Mouse (Mus musculus) MEL (cell line): Measurements from ENCODE around the gene Zfp366.

Experiments
- KAT2A ChIP-seq: conservative IDR thresholded peaks from 2 replicates; pipeline ENCODE4 v1.6.1; 2012; ENCODE audit warnings: low read depth, low read length, improper control_type of control experiment, inconsistent platforms
- MAX ChIP-seq: IDR thresholded peaks from 2 replicates; pipeline ENCODE4 v1.6.1; 2011; ENCODE audit warnings: low read length, improper control_type of control experiment
- NELFE ChIP-seq: IDR thresholded peaks from 2 replicates; pipeline ENCODE4 v1.6.1; 2011; ENCODE audit warnings: low read depth, low read length, improper control_type of control experiment
- POLR2A ChIP-seq, 2 experiments: IDR thresholded peaks; 2 replicates each; pipeline ENCODE4 v1.6.1; 2011 to 2012; ENCODE audit warnings: low read length in 2 of 2, mild to moderate bottlenecking in 2 of 2, control low read depth in 1 of 2, improper control_type of control experiment in 1 of 2, low read depth in 1 of 2, moderate library complexity in 1 of 2; ENCODE audit not compliant: control insufficient read depth in 1 of 2, insufficient read depth in 1 of 2, poor library complexity in 1 of 2

DNA sequence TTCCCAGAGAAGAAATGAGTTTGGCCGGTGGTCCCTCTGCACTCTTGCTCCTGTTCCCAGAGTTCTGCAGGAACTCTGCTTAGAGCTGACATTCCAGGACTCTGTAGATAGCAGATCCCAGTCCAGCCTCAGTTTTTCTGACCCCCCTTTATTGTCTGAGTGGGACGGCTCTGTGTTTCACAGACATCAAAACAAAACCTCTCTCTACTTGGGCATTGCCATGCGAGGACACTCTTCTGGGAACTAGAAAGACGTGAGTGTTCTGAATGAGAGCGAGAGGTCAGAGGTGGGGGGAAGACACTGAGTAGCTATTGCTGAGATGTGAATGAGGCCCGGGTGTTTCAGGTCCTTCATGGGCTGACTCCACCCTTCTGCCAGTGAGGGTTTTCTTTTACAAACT, 55.1 kb downstream of the Zfp366 start:
- TF ChIP-seq KAT2A (no peak), MAX (no peak), NELFE (no peak), POLR2A (IDR thresholded peaks at IDR 0.05; ENCODE audit: control insufficient read depth in 1 of 2, insufficient read depth in 1 of 2, low read depth in 1 of 2, low read length in 2 of 2, poor library complexity in 1 of 2) (no peak)
